30 mouse cellular contexts compared by ENCODE assay signal in the genomic region with DNA sequence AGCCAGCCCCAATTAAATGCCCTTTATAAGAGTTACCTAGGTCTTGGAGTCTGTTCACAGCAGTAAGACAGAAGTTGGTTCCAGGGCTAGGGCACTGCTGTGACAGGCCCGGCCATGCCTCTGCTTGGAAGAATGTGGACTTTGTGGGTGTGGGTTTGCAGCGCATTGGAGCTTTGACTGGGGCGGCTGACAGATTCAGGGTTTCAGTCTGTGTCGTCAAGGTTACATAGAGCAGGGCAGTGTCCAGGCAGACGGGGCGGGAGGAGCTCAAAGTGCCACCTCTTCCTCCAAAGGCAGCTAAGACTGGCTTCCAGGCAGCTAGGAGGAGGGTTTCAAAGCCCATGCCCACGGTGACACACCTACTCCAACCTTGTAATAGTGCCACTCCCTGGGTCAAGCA. TPM values are rescaled to one million over a fixed set of nuclear protein-coding genes. Genes with fewer than 3 reads are reported as not detected.
DNase-seq lines count a peak whose midpoint lies in the region; ATAC-seq lines count a peak whose summit lies in the region.
"Had no signal": no experiment of that assay in that cellular context is flagged by ENCODE, and none has a peak within 500 bp of the region (broad histone marks: within the 10 kb centered on the region; RNA-seq: fewer than 3 reads in every experiment).

No protein-coding gene starts in this region.

- no peak overlapping the region for H3K4me3 ChIP-seq in stomach, embryonic 16.5 days (replicated peaks; ENCODE audit: low read length)
- H3K4me3 ChIP-seq: forebrain, embryonic 13.5 days; midbrain, embryonic 10.5 days; midbrain, embryonic 15.5 days had no signal

- H3K27me3 ChIP-seq in stomach, embryonic 16.5 days (ENCODE audit: control insufficient read depth, insufficient read depth, low read length): no peaks in the 10 kb centered on the region
- H3K27me3 ChIP-seq: CH12.LX; forebrain, embryonic 13.5 days; midbrain, embryonic 15.5 days had no signal

- peaks cover 17% of the 10 kb centered on the region for H3K36me3 ChIP-seq in stomach, embryonic 16.5 days (ENCODE audit: control insufficient read depth, insufficient read depth, low read length)

- no peak overlapping the region for H3K4me2 ChIP-seq in stomach, embryonic 16.5 days (ENCODE audit: low read depth, low read length)
- H3K4me2 ChIP-seq: forebrain, embryonic 13.5 days; heart, embryonic 11.5 days; hindbrain, embryonic 14.5 days; midbrain, embryonic 15.5 days had no signal

- H3K9me3 ChIP-seq in stomach, embryonic 16.5 days (replicated peaks; ENCODE audit: control insufficient read depth, low read length): no peaks in the 10 kb centered on the region
- H3K9me3 ChIP-seq: forebrain, embryonic 13.5 days; G1E; midbrain, embryonic 10.5 days; midbrain, embryonic 15.5 days had no signal

- no peak overlapping the region for H3K27ac ChIP-seq in stomach, embryonic 16.5 days (ENCODE audit: low read length)
- H3K27ac ChIP-seq: forebrain, embryonic 13.5 days; hindbrain, embryonic 14.5 days; liver, embryonic 14.5 days; midbrain, embryonic 10.5 days; midbrain, embryonic 15.5 days had no signal

- peak; percentile 73 for ATAC-seq in stomach, embryonic 16.5 days (ENCODE audit: insufficient read depth, low FRiP score)
- ATAC-seq: forebrain, embryonic 13.5 days; midbrain, embryonic 15.5 days had no signal

- no peak overlapping the region for H3K9ac ChIP-seq in stomach, embryonic 16.5 days (ENCODE audit: low read length)
- H3K9ac ChIP-seq: forebrain, embryonic 13.5 days; hindbrain, embryonic 14.5 days; liver, embryonic 14.5 days; midbrain, embryonic 15.5 days had no signal

- WGBS in stomach, embryonic 16.5 days: 80% methylated on average over 7 of the region's 7 CpGs

- H3K4me1 ChIP-seq in stomach, embryonic 16.5 days (ENCODE audit: control insufficient read depth, insufficient read depth, low read length): no peaks in the 10 kb centered on the region
- H3K4me1 ChIP-seq: forebrain, embryonic 13.5 days; midbrain, embryonic 10.5 days; midbrain, embryonic 15.5 days had no signal

- DNase-seq in adrenal gland, adult 2 months: peak; percentile 27
- no peak for DNase-seq in adrenal gland, postnatal 25 days
- DNase-seq in urinary bladder, adult 18-20 months (ENCODE audit: low spot score in 2 of 2): peak; percentile 29 to 65
- DNase-seq in urinary bladder, postnatal 10 days (ENCODE audit: low spot score): no peak
- DNase-seq in urinary bladder, postnatal 36 days (ENCODE audit: low spot score in 2 of 2): peak; percentile 48 to 50
- DNase-seq in layer of hippocampus, postnatal 14 days (ENCODE audit: low spot score in 2 of 2): no peak
- no peak for DNase-seq in heart, postnatal 4 days
- DNase-seq: adrenal gland, adult 8-10 months; cerebellum, adult 2 months; cerebellum, postnatal 14 days; gastrocnemius, postnatal 36 days; heart, adult 18-20 months; heart, postnatal 36 days; kidney, adult 18-20 months; kidney, postnatal 36 days; liver; lung, adult 2 months; lung, postnatal 10 days; right cerebral cortex, postnatal 25 days; spleen, adult 18-20 months; thymus, postnatal 14 days had no signal

RNA-seq across cellular contexts. Expression of gene Xrn1, which starts 49.9 kb away (rescaled TPM):
- 10 to 100 TPM; 19.5 to 20.7 TPM for total RNA-seq in adrenal gland, adult 2 months (2021)
- polyA plus RNA-seq in adrenal gland, adult 2 months (2012; rRNA removed): 0.98 and 1.2 TPM in 2 replicates
- 24.6 and 27.1 TPM in 2 replicates for total RNA-seq in adrenal gland, postnatal 25 days (2021)
- polyA plus RNA-seq in stomach, embryonic 16.5 days (2015; fragmentation: Nextera tagmentation; extraction: Ambion mirVana): 13.3 and 15.3 TPM in 2 replicates
- 10 to 100 TPM; 27.6 to 32.1 TPM for total RNA-seq in layer of hippocampus, postnatal 14 days (2021)
- 10 to 100 TPM; 26.1 to 28.3 TPM for total RNA-seq in heart, postnatal 4 days (2021)

Comparison
In these comparisons a context has a peak if more than half of its experiments do, and no peak if none do; other contexts are left out.
1. DNase-seq: peak in adrenal gland, adult 2 months (single experiment), urinary bladder, adult 18-20 months (2 of 2) and urinary bladder, postnatal 36 days (2 of 2); none in adrenal gland, postnatal 25 days (single experiment), urinary bladder, postnatal 10 days (single experiment), layer of hippocampus, postnatal 14 days (0 of 2) and heart, postnatal 4 days (single experiment).